Mouse (Mus musculus) 3T3-L1 (cell line): ENCODE measurements around the gene Sfi1.
"Not testable (repeated sequence)": the region's sequence is repeated elsewhere in the genome, so short reads cannot be mapped to it uniquely, and the experiment has no call there.

ENCODE experiments used
- DNase-seq: peaks from one replicate; pipeline ENCODE4 v3.0.0-alpha.2; 2015; ENCODE audit warnings: low read depth, low spot score

Sfi1 gene

DNA sequence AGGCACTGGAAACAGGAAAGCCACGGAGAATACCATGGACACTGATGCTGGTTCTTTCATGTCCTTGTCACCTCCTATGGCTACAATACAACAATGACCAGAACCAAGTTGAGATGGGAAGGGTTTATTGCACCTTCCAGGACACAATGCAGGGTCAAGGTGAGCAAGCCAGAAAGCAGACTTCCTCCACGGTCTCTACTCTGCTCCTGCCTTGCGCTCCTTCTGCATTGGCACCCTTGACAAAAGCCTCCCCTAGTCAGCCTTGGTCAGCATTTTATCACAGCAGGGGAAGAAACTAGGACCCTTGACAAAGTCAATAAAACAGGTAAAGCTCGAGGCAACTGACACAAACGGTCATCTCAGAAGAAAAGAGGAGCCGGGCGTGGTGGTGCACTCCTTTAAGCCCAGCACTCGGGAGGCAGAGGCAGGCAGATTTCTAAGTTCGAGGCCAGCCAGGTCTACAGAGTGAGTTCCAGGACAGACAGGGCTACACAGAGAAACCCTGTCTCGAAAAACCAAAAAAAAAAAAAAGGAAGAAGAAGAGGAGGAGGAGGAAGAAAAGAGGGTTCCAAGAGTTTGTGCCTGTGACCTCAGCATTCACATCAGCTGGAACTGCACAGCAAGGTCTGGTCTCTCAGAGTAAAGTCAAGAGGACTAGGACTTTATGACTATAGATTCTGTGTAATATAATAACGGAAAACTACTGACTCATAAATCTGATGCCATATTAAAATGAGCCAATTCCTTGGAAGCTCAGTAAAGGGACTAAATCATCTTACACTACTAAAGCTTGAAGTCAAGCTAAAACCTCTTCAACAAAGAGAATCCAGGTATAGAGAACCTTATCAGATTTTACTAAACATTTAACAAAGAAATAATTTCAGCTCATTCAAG lies 19.6 kb downstream of the Sfi1 start:
- peak; percentile 63 for DNase-seq

DNA sequence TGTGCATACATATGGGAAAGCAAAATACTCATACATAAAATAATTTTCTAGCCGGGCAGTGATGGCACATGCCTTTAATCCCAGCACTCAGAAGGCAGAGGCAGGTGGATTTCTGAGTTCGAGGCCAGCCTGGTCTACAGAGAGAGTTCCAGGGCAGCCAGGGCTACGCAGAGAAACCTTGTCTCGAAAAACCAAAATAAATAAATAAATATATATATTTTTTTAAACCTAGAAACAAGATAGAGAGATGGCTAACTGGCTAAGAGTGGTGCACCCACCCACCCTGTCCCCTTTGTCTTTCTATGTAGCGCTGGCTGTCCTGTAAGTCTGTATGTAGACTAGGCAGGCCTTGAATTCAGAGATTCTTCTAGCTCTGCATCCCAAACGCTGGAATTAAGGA lies 20.7 kb downstream of the Sfi1 start:
- DNase-seq = not testable (repeated sequence)

DNA sequence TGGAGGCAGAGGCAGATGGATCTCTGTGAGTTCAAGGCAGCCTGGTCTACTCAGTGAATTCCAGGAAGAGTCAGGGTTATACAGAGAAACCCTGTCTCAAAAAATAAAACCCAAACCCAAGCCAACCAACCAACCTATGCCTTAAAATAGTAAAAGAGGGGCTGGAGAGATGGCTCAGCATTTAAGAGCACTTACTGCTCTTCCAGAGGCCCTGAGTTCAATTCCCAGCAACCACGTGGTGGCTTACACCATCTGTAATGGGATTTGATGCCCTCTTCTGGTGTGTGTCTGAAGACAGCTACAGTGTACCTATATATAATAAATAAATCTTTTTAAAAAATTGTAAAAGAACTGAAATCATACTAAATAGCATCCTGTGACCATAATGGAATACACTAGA lies 21.3 kb downstream of the Sfi1 start:
- DNase-seq = not testable (repeated sequence)

DNA sequence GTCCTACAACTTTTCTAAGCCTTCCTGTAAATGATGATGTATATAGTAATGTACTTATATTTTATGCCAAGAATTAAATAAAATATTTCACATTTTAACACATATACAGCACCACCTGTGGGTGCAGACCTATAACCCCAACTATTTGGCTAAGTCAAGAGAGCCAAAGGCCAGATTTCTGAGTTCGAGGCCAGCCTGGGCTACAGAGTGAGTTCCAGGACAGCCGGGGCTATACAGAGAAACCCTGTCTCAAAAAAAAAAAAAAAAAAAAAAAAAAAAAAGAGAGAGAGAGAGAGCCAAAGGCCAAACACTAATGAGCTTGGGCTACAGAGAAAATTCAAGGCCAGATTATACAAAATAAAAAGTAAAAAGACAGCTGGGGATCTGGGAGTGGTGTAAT lies 24.2 kb downstream of the Sfi1 start:
- DNase-seq = not testable (repeated sequence)

DNA sequence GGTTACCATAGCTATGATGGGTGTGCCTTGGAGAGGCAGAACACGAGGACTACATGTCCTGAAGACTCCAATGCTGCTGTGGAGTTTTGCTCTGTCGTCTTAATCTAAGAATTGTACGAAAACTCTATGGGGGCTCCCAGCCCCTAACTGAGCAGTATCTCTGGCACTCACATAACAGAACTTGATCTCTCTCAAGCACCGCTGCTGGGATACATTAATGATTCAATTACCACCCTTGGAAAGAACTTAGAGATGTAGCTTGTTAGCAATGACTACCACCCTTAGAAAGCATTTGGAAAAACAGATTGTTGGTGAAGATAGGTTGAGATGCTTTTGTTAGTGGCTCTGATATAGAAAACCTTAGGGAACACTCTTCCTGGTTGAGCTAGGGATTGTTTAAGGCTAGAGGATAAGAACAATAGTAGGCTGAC lies 25.7 kb downstream of the Sfi1 start:
- peak; percentile 31 for DNase-seq

DNA sequence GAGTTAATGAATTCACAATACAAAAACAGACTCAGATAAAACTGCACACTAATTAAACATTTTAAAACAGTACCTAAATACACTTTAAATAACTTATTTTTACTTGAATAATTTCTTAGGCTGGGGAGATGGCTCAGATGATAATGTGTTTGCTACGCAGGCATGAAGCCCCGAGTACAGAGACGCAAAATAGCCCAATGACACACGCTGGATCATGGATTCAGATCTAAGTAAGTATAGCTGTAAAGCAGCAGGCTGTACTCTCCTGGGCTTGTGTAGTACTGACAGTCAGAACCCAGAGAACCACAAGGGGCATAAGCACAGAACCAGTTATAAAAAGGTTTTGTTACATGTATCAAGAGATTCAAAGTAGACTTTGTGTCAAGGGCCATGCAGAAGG lies 26.1 kb downstream of the Sfi1 start:
- not testable (repeated sequence) for DNase-seq

DNA sequence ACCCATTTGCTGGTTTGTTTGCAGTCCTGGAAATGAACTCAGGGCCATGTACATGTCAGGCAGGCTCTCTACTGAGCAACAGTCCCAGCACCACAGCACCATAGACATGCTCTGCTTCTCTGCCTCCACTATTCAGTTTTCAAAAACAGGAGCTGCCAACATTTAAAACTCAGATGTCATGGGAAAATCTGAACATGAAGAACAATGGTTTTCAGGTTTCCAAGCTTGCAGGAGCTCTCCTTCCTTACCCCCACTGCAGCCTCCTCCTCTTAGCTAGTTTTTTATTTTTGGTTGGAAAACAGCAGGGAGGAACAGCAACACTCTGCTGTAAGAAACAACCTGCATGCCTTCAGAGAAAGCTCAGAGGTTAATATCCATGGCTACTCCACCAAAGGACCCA lies 26.9 kb downstream of the Sfi1 start:
- DNase-seq = peak; percentile 33

DNA sequence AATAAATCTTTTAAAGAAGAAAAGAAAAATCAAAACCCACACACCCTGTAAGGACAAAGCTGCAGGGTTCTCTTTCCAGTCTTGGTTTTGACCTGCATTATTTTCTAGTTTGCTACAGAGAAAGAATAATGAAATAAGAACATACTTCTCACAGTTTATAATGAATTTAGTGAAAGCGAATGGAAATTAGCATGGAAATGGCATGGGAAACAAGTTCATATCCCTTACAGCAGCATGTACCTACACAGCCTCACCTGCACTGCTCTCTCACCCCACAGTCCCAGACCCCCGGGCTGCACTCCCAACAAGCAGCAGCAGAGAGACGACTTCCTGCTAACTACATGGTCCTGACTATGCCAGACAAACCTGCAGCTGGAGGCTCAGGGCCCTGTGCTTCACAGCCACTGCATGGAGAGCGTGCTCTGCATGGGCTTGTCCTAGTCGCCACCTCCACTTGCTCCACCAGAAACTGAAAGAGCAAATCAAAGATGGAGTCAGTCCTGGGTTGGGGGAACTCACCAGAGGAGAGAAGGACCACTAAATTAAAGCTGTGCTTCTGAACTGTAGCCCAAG lies 28.0 kb downstream of the Sfi1 start:
- DNase-seq = peak; percentile 62

DNA sequence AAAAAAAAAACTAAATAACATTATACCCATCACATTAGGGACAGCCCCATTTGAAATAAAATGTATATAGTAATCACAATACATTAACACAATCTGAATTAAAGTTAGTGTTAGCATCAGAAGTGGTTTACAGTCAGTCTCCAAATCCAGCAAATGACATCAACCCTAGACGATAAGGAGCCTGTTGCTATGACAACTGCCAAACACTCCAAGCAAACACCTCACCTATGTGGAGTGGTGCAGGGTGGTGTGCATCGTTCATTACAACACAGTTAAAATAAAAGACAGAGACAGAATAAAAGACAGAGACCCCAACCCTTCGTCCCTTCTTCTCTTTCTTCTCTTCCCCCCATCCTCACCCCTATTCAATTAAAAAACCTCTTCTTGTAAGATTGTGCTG lies 29.6 kb downstream of the Sfi1 start:
- not testable (repeated sequence) for DNase-seq

DNA sequence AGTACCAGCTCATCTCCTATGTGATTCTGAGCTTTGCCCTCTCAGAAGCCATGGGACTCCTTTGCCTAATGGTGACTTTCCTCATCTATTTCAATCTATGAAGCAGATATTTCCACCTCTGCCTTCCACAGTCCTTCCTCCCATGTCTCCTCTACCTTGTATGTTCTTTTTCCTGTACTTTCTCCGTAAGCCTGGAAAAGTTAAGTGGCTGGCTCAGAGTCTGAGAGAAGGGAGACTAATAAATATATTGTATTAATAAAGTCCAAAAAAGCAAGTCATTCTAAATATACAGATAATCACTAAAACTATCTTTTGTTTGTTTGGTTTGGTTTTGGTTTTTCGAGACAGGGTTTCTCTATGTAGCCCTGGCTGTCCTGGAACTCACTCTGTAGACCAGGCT lies 30.1 kb downstream of the Sfi1 start:
- DNase-seq = peak; percentile 46

DNA sequence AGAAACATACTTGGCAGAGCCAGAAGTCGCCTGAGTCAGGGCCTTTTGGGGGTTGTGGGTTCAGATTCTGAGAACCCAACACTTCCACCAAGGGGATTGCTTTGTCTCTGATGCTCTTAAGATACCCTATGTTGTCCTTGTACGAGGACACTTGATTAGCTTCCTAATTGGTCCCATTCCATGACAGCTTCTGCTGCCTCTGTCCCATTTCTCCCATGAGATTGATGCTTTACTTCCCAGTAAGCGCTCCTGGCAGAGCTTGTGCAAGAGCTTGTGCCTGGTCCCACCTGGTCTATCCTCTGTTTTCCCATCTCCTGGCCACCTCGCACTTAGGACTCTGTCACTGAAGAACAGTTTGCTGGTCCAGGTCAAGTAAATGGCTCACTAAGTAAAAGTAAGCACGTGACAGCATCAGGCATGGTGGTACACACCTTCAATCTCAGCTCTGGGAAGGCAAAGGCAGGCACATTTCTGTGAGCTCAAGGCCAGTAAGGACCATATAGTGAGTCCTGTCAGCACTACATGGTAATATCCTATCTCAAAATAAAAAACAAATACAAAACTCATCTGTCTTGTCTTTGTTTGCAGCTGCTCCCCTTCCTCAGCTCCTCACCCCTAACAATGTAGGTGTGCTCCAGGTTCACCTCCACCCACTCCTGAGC lies 30.9 kb downstream of the Sfi1 start:
- peak; percentile 50 for DNase-seq

DNA sequence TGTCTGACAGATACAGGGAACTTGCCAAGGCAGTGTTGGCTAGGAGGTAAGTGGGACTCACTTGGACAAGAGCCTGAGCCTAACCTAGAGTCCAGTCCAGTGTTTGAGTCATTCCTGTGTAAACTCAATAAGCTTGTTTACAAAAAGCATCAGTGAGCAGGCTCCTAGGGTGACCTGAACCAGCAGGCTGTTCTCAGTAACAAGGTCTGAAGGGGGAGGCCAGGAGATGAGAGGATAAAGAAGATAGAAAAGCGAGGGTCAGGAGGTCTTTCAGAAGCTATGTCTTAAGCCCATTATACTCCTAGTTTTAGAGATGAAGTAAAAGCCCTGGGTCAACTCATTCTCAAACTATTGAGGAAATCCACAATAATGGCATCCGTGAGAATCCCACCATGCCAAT lies 31.9 kb downstream of the Sfi1 start:
- DNase-seq = peak; percentile 77

DNA sequence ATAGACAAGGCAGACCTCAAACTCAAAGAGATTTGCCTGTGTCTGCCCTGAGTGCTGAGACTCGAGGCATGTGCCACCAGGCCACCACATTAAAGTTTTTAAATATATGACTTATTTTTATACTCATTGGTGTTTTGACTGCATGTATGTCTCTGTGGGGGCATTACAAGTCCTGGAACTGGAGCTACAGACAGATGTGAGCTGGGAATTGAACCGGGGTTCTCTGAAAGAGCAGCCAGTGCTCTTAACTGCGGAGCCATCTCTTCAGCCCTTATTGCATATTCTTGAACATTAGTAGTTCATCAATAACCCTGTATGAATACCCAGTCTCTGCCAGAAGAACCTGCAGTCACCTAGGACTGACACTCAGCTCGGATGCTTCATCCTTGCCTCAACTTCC lies 34.5 kb downstream of the Sfi1 start:
- DNase-seq = not testable (repeated sequence)

DNA sequence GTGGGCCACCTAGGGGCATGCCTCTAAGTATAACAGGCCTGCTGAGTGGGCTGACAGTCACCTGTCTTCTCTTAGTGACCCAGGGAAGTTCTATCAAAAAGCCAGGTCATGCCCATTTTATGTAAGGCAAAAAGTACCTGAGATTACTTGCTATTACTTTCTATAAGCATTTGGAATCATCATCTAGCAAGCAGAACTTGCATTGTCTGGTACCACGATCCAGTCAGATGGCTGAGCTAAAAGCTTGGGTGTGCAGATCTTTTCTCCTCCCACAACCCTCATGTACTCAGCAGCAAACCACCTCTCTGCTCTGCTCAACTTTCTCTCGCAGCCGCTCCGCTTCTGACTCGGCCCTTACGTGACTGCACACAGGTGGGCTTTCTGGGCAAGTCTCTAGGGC lies 35.3 kb downstream of the Sfi1 start:
- peak; percentile 70 for DNase-seq

DNA sequence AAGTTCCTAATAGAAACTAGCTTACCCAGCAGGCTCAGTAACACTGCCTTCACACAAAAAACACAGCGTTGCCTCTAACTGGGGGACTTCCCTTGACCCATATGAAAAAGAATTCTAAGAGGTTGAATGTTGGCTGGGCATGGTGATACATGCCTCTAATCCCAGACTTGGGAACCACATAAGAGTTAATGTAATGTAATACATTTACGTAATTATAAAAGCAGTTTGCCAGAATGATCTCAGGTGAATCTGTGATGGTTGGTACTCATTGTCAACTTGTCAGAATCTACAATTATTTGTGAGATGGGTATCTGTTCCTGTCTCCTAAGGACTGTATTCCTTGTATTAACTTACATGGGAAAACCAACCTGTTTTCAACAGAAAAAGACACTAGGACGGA lies 36.3 kb downstream of the Sfi1 start:
- DNase-seq = not testable (repeated sequence)

DNA sequence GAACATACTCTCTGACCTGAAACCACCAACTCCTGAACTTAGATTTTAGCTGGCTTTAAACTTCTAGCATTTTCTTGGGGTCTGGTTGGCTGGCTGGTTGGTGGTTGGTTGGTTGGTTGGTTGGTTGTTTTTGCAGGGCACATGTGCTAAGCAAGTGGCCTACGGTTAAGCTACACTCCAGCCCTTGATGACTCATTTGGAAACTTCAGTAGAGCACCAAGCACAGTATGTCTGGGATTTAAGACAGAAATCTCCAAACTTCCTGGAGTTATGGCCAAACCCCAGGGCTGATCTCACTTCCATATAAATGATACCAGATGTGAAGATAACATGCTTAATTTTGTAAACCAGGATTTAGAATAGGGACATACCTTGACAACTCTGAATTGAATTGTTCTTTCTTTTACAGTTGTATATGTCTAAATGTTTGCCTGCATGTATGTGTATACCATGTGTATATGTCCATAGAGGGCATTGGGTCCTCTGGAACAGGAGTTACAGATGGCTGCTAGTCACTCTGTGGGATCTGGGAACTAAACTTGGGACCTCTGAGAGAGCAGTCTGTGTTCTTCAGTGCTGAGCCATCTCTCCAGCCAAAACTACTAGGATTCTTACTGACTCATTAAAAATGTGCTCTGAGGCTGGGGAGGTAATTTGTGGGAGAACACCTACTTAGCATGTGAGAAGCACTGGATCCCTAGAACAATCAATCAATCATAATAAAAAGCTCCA lies 39.4 kb downstream of the Sfi1 start:
- peak; percentile 100 for DNase-seq

DNA sequence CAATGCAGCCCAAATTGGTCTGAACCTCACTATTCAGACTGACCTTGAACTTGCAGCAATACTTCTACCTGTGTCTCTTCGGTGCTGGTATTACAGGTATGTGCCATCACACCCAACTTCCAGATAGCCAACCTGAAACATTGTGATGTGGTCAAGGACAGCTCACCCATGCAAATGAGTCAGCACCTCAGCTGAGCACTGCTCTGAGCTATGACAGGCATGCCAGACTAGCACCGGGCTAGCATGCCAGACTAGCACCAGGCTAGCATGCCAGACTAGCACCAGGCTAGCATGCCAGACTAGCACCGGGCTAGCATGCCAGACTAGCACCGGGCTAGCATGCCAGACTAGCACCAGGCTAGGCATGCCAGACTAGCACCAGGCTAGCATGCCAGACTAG lies 41.9 kb downstream of the Sfi1 start:
- peak; percentile 58 for DNase-seq

DNA sequence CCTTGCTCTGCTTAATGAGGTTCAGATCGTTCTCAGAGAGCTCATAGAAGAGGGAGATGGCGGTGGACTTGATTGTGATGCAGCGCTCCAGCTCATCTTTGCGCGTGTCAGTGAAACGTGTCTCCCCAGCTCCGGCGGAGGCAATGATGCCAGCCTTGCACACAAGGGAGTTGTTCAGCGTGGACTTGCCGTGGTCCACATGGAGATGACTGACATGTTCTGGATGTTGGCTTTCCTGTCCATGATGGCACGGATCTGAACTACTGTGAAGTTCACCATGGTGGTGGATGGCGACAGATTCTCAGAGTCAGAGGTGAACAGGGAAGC lies 42.6 kb downstream of the Sfi1 start:
- not testable (repeated sequence) for DNase-seq

DNA sequence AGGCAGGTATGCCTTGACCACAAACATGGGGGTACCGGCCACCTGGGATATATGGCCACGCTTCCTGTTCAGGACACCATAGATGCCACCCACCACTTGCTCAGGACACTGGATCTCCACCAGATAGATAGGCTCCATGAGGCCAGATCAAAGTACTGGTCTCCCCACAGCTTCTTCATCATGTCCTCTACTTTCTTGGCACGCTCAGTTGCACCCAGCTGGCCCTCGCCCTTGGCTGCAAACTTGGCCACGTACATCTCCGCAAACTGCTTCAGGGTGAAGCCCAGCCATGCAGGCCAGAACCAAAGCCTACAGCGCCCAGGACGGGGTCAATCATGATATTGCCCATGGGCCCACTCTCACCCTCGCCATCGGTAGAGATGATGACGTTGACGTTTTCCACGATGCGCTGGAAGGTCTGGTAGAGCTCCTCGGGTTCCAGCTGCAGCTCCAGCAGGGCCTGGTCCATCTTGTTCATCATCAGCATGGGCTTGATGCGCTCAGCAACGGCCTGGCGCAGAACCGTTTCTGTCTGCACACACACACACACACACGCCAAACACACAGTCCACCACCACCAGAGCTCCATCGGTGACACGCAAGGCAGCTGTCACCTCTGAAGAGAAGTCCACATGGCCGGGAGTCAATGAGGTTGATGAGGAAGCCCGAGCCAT lies 43.1 kb downstream of the Sfi1 start:
- DNase-seq = not testable (repeated sequence)

DNA sequence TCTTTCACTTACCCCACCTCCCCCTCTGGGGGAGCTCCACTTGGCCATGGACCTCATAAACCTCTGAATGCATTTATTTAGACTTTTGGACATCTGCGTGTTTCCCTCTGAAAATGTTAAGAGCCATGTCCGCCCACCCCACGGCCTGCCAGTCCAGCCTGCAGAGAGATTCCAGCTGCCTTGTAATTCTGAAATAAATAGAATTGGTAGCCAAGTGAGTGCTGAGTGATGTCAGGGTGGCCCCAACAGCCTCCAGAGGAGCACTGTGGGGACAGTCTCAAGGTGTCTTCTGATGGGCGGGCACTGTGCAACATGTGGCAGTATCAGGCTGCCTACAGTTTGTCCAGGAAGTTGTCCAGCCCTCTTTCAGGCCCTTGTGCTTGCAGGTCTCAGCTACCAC lies 43.8 kb downstream of the Sfi1 start:
- not testable (repeated sequence) for DNase-seq

DNA sequence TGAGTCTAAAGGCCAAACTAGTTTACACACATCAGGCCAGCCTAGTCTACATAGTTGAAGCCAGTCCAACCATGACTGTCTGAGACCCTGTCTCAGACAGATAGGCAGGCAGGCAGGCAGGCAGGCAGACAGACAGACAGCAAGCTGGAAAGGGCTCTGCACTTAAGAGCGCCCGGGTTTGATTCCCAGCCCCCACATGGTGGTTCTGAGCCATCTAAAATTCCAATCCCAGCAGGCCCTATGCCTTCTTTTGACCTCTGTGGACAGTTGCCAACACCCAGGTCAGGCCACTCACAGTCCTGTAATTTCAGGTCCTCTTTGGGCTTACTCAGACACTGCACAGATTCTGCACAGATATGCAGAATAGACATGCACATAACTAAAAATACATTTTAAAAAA lies 46.5 kb downstream of the Sfi1 start:
- DNase-seq = not testable (repeated sequence)
